Mouse (Mus musculus): ENCODE data around the gene Adamts12. TPM values are rescaled to one million over a fixed set of nuclear protein-coding genes. Genes with fewer than 3 reads are reported as not detected.

Adamts12 gene
- polyA plus RNA-seq, 1 experiment from 2014 or later, result 1.4 TPM

- DNase-seq (ENCODE audit: low spot score) (no peak), ATAC-seq (replicated peaks; ENCODE audit: low FRiP score) (no peak)
- H3K9me3 ChIP-seq (ENCODE audit: control insufficient read depth, low read length), result no peaks in the 10 kb centered on the region
- H3K9ac ChIP-seq (ENCODE audit: low read depth, low read length), result no peak overlapping the region
- H3K27ac ChIP-seq (ENCODE audit: low read depth, low read length), result no peak overlapping the region
- no peak overlapping the region for H3K4me3 ChIP-seq (ENCODE audit: low read depth, low read length)
- no peaks in the 10 kb centered on the region for H3K4me1 ChIP-seq (replicated peaks; ENCODE audit: control insufficient read depth, insufficient read depth, low read length)
- H3K36me3 ChIP-seq (ENCODE audit: control insufficient read depth, insufficient read depth, low read length), result no peaks in the 10 kb centered on the region
- H3K4me2 ChIP-seq, result no peak overlapping the region
- no peaks in the 10 kb centered on the region for H3K27me3 ChIP-seq (replicated peaks; ENCODE audit: control insufficient read depth, insufficient read depth, low read length)
- 78% methylated on average over 6 of the region's 6 CpGs for WGBS
These were observed 214.9 kb downstream of the Adamts12 start for GRCm38 (mm10) chr15:11279273-11280080.

- WGBS, result 57% methylated on average over 6 of the region's 6 CpGs
- Histone ChIP-seq H3K4me1 (replicated peaks; ENCODE audit: control insufficient read depth, insufficient read depth, low read length) (no peaks in the 10 kb centered on the region), H3K4me2 (no peak overlapping the region), H3K27me3 (replicated peaks; ENCODE audit: control insufficient read depth, insufficient read depth, low read length) (no peaks in the 10 kb centered on the region), H3K9ac (ENCODE audit: low read depth, low read length) (no peak overlapping the region), H3K36me3 (ENCODE audit: control insufficient read depth, insufficient read depth, low read length) (no peaks in the 10 kb centered on the region), H3K4me3 (ENCODE audit: low read depth, low read length) (no peak overlapping the region), H3K9me3 (ENCODE audit: control insufficient read depth, low read length) (no peaks in the 10 kb centered on the region), H3K27ac (ENCODE audit: low read depth, low read length) (no peak overlapping the region)
- no peak for DNase-seq (ENCODE audit: low spot score)
- ATAC-seq (replicated peaks; ENCODE audit: low FRiP score), result no peak
These were observed 216.2 kb downstream of the Adamts12 start for GRCm38 (mm10) chr15:11280689-11281264.

GRCm38 (mm10) chr15:11283171-11283570 is 218.6 kb downstream of the Adamts12 start:
- Histone ChIP-seq H3K27me3 (replicated peaks; ENCODE audit: control insufficient read depth, insufficient read depth, low read length) (no peaks in the 10 kb centered on the region), H3K9ac (ENCODE audit: low read depth, low read length) (no peak overlapping the region), H3K27ac (ENCODE audit: low read depth, low read length) (no peak overlapping the region), H3K4me1 (replicated peaks; ENCODE audit: control insufficient read depth, insufficient read depth, low read length) (no peaks in the 10 kb centered on the region), H3K36me3 (ENCODE audit: control insufficient read depth, insufficient read depth, low read length) (no peaks in the 10 kb centered on the region), H3K4me2 (no peak overlapping the region), H3K4me3 (ENCODE audit: low read depth, low read length) (no peak overlapping the region), H3K9me3 (ENCODE audit: control insufficient read depth, low read length) (no peaks in the 10 kb centered on the region)
- ATAC-seq (replicated peaks; ENCODE audit: low FRiP score) (no peak), DNase-seq (ENCODE audit: low spot score) (no peak)

- Histone ChIP-seq H3K36me3 (ENCODE audit: control insufficient read depth, insufficient read depth, low read length) (no peaks in the 10 kb centered on the region), H3K27ac (ENCODE audit: low read depth, low read length) (no peak overlapping the region), H3K4me1 (replicated peaks; ENCODE audit: control insufficient read depth, insufficient read depth, low read length) (no peaks in the 10 kb centered on the region), H3K4me2 (no peak overlapping the region), H3K4me3 (ENCODE audit: low read depth, low read length) (no peak overlapping the region), H3K27me3 (replicated peaks; ENCODE audit: control insufficient read depth, insufficient read depth, low read length) (no peaks in the 10 kb centered on the region), H3K9me3 (ENCODE audit: control insufficient read depth, low read length) (no peaks in the 10 kb centered on the region), H3K9ac (ENCODE audit: low read depth, low read length) (no peak overlapping the region)
- WGBS, result 81% methylated on average over 3 of the region's 3 CpGs
- ATAC-seq (replicated peaks; ENCODE audit: low FRiP score) (no peak), DNase-seq (ENCODE audit: low spot score) (no peak)
These were observed 223.2 kb downstream of the Adamts12 start for GRCm38 (mm10) chr15:11287780-11288179.

GRCm38 (mm10) chr15:11292246-11292645 is 227.7 kb downstream of the Adamts12 start:
- Histone ChIP-seq H3K9me3 (ENCODE audit: control insufficient read depth, low read length) (no peaks in the 10 kb centered on the region), H3K4me1 (replicated peaks; ENCODE audit: control insufficient read depth, insufficient read depth, low read length) (no peaks in the 10 kb centered on the region), H3K4me3 (ENCODE audit: low read depth, low read length) (no peak overlapping the region), H3K4me2 (no peak overlapping the region), H3K27me3 (replicated peaks; ENCODE audit: control insufficient read depth, insufficient read depth, low read length) (no peaks in the 10 kb centered on the region), H3K9ac (ENCODE audit: low read depth, low read length) (no peak overlapping the region), H3K36me3 (ENCODE audit: control insufficient read depth, insufficient read depth, low read length) (no peaks in the 10 kb centered on the region), H3K27ac (ENCODE audit: low read depth, low read length) (no peak overlapping the region)
- 80% methylated on average over 5 of the region's 5 CpGs for WGBS
- ATAC-seq (replicated peaks; ENCODE audit: low FRiP score), result no peak
- no peak for DNase-seq (ENCODE audit: low spot score)

GRCm38 (mm10) chr15:11295016-11295415 is 230.4 kb downstream of the Adamts12 start:
- Histone ChIP-seq H3K27ac (ENCODE audit: low read depth, low read length) (no peak overlapping the region), H3K27me3 (replicated peaks; ENCODE audit: control insufficient read depth, insufficient read depth, low read length) (no peaks in the 10 kb centered on the region), H3K36me3 (ENCODE audit: control insufficient read depth, insufficient read depth, low read length) (no peaks in the 10 kb centered on the region), H3K4me2 (no peak overlapping the region), H3K4me1 (replicated peaks; ENCODE audit: control insufficient read depth, insufficient read depth, low read length) (no peaks in the 10 kb centered on the region), H3K9ac (ENCODE audit: low read depth, low read length) (no peak overlapping the region), H3K4me3 (ENCODE audit: low read depth, low read length) (no peak overlapping the region), H3K9me3 (ENCODE audit: control insufficient read depth, low read length) (no peaks in the 10 kb centered on the region)
- 71% methylated on average over 6 of the region's 6 CpGs for WGBS
- no peak for DNase-seq (ENCODE audit: low spot score)
- ATAC-seq (replicated peaks; ENCODE audit: low FRiP score), result no peak

GRCm38 (mm10) chr15:11297960-11298359 is 233.4 kb downstream of the Adamts12 start:
- Histone ChIP-seq H3K27ac (ENCODE audit: low read depth, low read length) (no peak overlapping the region), H3K9me3 (ENCODE audit: control insufficient read depth, low read length) (no peaks in the 10 kb centered on the region), H3K27me3 (replicated peaks; ENCODE audit: control insufficient read depth, insufficient read depth, low read length) (no peaks in the 10 kb centered on the region), H3K4me2 (no peak overlapping the region), H3K4me3 (ENCODE audit: low read depth, low read length) (no peak overlapping the region), H3K36me3 (ENCODE audit: control insufficient read depth, insufficient read depth, low read length) (no peaks in the 10 kb centered on the region), H3K9ac (ENCODE audit: low read depth, low read length) (no peak overlapping the region), H3K4me1 (replicated peaks; ENCODE audit: control insufficient read depth, insufficient read depth, low read length) (no peaks in the 10 kb centered on the region)
- ATAC-seq (replicated peaks; ENCODE audit: low FRiP score), result no peak
- 75% methylated on average over 4 of the region's 4 CpGs for WGBS
- no peak for DNase-seq (ENCODE audit: low spot score)

GRCm38 (mm10) chr15:11317077-11317476 is 252.5 kb downstream of the Adamts12 start:
- Histone ChIP-seq H3K4me3 (ENCODE audit: low read depth, low read length) (no peak overlapping the region), H3K4me2 (no peak overlapping the region), H3K9ac (ENCODE audit: low read depth, low read length) (no peak overlapping the region), H3K9me3 (ENCODE audit: control insufficient read depth, low read length) (no peaks in the 10 kb centered on the region), H3K4me1 (replicated peaks; ENCODE audit: control insufficient read depth, insufficient read depth, low read length) (no peaks in the 10 kb centered on the region; the same call in 1 of the 2 replicates), H3K27me3 (replicated peaks; ENCODE audit: control insufficient read depth, insufficient read depth, low read length) (no peaks in the 10 kb centered on the region), H3K27ac (ENCODE audit: low read depth, low read length) (no peak overlapping the region), H3K36me3 (ENCODE audit: control insufficient read depth, insufficient read depth, low read length) (no peaks in the 10 kb centered on the region)
- WGBS, result 42% methylated on average over 3 of the region's 3 CpGs
- no peak for ATAC-seq (replicated peaks; ENCODE audit: low FRiP score)
- no peak for DNase-seq (ENCODE audit: low spot score)

GRCm38 (mm10) chr15:11320481-11320880 is 255.9 kb downstream of the Adamts12 start:
- H3K36me3 ChIP-seq (ENCODE audit: control insufficient read depth, insufficient read depth, low read length), result no peaks in the 10 kb centered on the region
- no peak overlapping the region for H3K27ac ChIP-seq (ENCODE audit: low read depth, low read length)
- no peak overlapping the region for H3K9ac ChIP-seq (ENCODE audit: low read depth, low read length)
- H3K4me3 ChIP-seq (ENCODE audit: low read depth, low read length), result no peak overlapping the region
- no peaks in the 10 kb centered on the region for H3K9me3 ChIP-seq (ENCODE audit: control insufficient read depth, low read length)
- H3K4me2 ChIP-seq, result no peak overlapping the region
- H3K4me1 ChIP-seq (replicated peaks; ENCODE audit: control insufficient read depth, insufficient read depth, low read length), result no peaks in the 10 kb centered on the region; the same call in 1 of the 2 replicates
- H3K27me3 ChIP-seq (replicated peaks; ENCODE audit: control insufficient read depth, insufficient read depth, low read length), result no peaks in the 10 kb centered on the region
- DNase-seq (ENCODE audit: low spot score), result peak; percentile 44
- WGBS, result 25% methylated on average over 8 of the region's 8 CpGs
- no peak for ATAC-seq (replicated peaks; ENCODE audit: low FRiP score)
